13 mouse cellular contexts compared by ENCODE assay signal in genomic region chr6:128996054-128996767, GRCm38 (mm10). TPM values are rescaled to one million over a fixed set of nuclear protein-coding genes. Genes with fewer than 3 reads are reported as not detected.
DNase-seq lines count a peak whose midpoint lies in the region; ATAC-seq and TF ChIP-seq lines count a peak whose summit lies in the region.
"Had no signal": no experiment of that assay in that cellular context is flagged by ENCODE, and none has a peak within 500 bp of the region (broad histone marks: within the 10 kb centered on the region; RNA-seq: fewer than 3 reads in every experiment).

No protein-coding gene starts in this region.

- H3K9me3 ChIP-seq in lung, embryonic 16.5 days (ENCODE audit: control insufficient read depth, low read length), result no peaks in the 10 kb centered on the region
- H3K9me3 ChIP-seq in embryonic facial prominence, embryonic 14.5 days (ENCODE audit: control insufficient read depth, low read length), result no peaks in the 10 kb centered on the region
- H3K9me3 ChIP-seq in liver, embryonic 14.5 days (ENCODE audit: control insufficient read depth, low read length), result no peaks in the 10 kb centered on the region
- H3K9me3 ChIP-seq: hindbrain, embryonic 15.5 days had no signal

- H3K27ac ChIP-seq in lung, embryonic 16.5 days (ENCODE audit: low read length), result no peak overlapping the region
- H3K27ac ChIP-seq in embryonic facial prominence, embryonic 14.5 days (replicated peaks; ENCODE audit: low read depth, low read length), result no peak overlapping the region
- H3K27ac ChIP-seq in liver, embryonic 14.5 days, result no peak overlapping the region; the same call in 1 of the 2 replicates
- H3K27ac ChIP-seq: hindbrain, embryonic 15.5 days had no signal

- H3K9ac ChIP-seq in lung, embryonic 16.5 days (ENCODE audit: low read length), result no peak overlapping the region; the same call in 1 of the 2 replicates
- H3K9ac ChIP-seq in embryonic facial prominence, embryonic 14.5 days (ENCODE audit: low read depth, low read length), result no peak overlapping the region
- peak overlapping the region; percentile 52 for H3K9ac ChIP-seq in liver, embryonic 14.5 days (replicated peaks)
- H3K9ac ChIP-seq: hindbrain, embryonic 15.5 days had no signal

- no peaks in the 10 kb centered on the region for H3K27me3 ChIP-seq in lung, embryonic 16.5 days (ENCODE audit: control insufficient read depth, insufficient read depth, low read depth, low read length)
- no peaks in the 10 kb centered on the region for H3K27me3 ChIP-seq in embryonic facial prominence, embryonic 14.5 days (replicated peaks; ENCODE audit: control insufficient read depth, insufficient read depth, low read length)
- no peaks in the 10 kb centered on the region for H3K27me3 ChIP-seq in liver, embryonic 14.5 days (ENCODE audit: control insufficient read depth, insufficient read depth, low read length)
- H3K27me3 ChIP-seq: hindbrain, embryonic 15.5 days; Patski had no signal

- WGBS in lung, embryonic 16.5 days, result 57% methylated on average over 3 of the region's 3 CpGs
- 63% methylated on average over 3 of the region's 3 CpGs for WGBS in embryonic facial prominence, embryonic 14.5 days
- 27% methylated on average over 3 of the region's 3 CpGs for WGBS in liver, embryonic 14.5 days (ENCODE audit: insufficient replicate concordance)

- no peaks in the 10 kb centered on the region for H3K36me3 ChIP-seq in lung, embryonic 16.5 days (ENCODE audit: control insufficient read depth, insufficient read depth, low read length)
- no peaks in the 10 kb centered on the region for H3K36me3 ChIP-seq in embryonic facial prominence, embryonic 14.5 days (ENCODE audit: control insufficient read depth, insufficient read depth, low read length)
- no peaks in the 10 kb centered on the region for H3K36me3 ChIP-seq in liver, embryonic 14.5 days (replicated peaks; ENCODE audit: control insufficient read depth, insufficient read depth, low read depth)
- H3K36me3 ChIP-seq: hindbrain, embryonic 15.5 days had no signal

- H3K4me1 ChIP-seq in lung, embryonic 16.5 days (replicated peaks; ENCODE audit: control insufficient read depth, insufficient read depth, low read length), result peaks cover 12% of the 10 kb centered on the region; the same call in 1 of the 2 replicates
- 0 out of 2 replicates have a peak, but pooled peaks cover 3% of the 10 kb centered on the region for H3K4me1 ChIP-seq in embryonic facial prominence, embryonic 14.5 days (ENCODE audit: control insufficient read depth, insufficient read depth, low read length)
- H3K4me1 ChIP-seq in liver, embryonic 14.5 days (replicated peaks; ENCODE audit: control insufficient read depth in 2 of 2, insufficient read depth in 2 of 2, low read length in 1 of 2), result peaks cover 11 to 14% of the 10 kb centered on the region in 2 experiments

- TF ChIP-seq EP300 in liver, embryonic 14.5 days (IDR thresholded peaks at IDR 0.05; ENCODE audit: low read depth), result no peak

- 0 out of 2 replicates have a peak, but pooled peaks have one; percentile 14 for ATAC-seq in lung, embryonic 16.5 days (ENCODE audit: low read depth)
- no peak for ATAC-seq in embryonic facial prominence, embryonic 14.5 days (ENCODE audit: low read depth)
- peak; percentile 53 for ATAC-seq in liver, embryonic 14.5 days (ENCODE audit: insufficient read depth)
- ATAC-seq: Patski had no signal

- no peak overlapping the region for H3K4me3 ChIP-seq in lung, embryonic 16.5 days (ENCODE audit: low read length)
- H3K4me3 ChIP-seq in embryonic facial prominence, embryonic 14.5 days (ENCODE audit: low read depth, low read length), result no peak overlapping the region
- H3K4me3 ChIP-seq in liver, embryonic 14.5 days (ENCODE audit: insufficient read depth in 1 of 2, low read depth in 2 of 2, low read length in 2 of 2), result peak overlapping the region; percentile 29 to 33; a peak in 3 of 4 replicates
- H3K4me3 ChIP-seq: hindbrain, embryonic 15.5 days had no signal

- no peak for DNase-seq in lung, postnatal 36 days
- DNase-seq in embryonic facial prominence, embryonic 14.5 days (ENCODE audit: low spot score), result no peak
- DNase-seq in liver, embryonic 14.5 days (ENCODE audit: low read depth in 3 of 3, low spot score in 3 of 3), result no peak
- DNase-seq in urinary bladder, postnatal 14 days (ENCODE audit: low spot score), result no peak
- no peak for DNase-seq in gastrocnemius, postnatal 10 days
- DNase-seq in adrenal gland, adult 18-20 months (ENCODE audit: low spot score in 2 of 2), result no peak
- DNase-seq: lung, adult 2 months; right cerebral cortex, postnatal 14 days; thymus, postnatal 4 days had no signal

- no peak overlapping the region for H3K4me2 ChIP-seq in lung, embryonic 16.5 days (ENCODE audit: low read depth, low read length)
- peak overlapping the region; percentile 26; the same call in 1 of the 2 replicates for H3K4me2 ChIP-seq in embryonic facial prominence, embryonic 14.5 days (ENCODE audit: low read depth, low read length)
- H3K4me2 ChIP-seq in liver, embryonic 14.5 days (ENCODE audit: low read depth), result peak overlapping the region; percentile 61

- no peak for TF ChIP-seq CTCF in liver, embryonic 14.5 days (IDR thresholded peaks at IDR 0.05; ENCODE audit: low read depth)

RNA-seq across cellular contexts. Expression of gene Klrb1f, which starts 49.5 kb away (rescaled TPM):
- 0.67 and 0.68 TPM in 2 replicates for polyA plus RNA-seq in lung, embryonic 16.5 days (2015; fragmentation: Nextera tagmentation; extraction: Ambion mirVana)
- polyA plus RNA-seq in embryonic facial prominence, embryonic 14.5 days (2014; fragmentation: Nextera tagmentation; extraction: Ambion mirVana), result 0.51 and 0.80 TPM in 2 replicates
- polyA plus RNA-seq in liver, embryonic 14.5 days (2012; rRNA removed), result 0.16 and 0.23 TPM in 2 replicates
- 0.15 and 0.72 TPM in 2 replicates for polyA plus RNA-seq in liver, embryonic 14.5 days (2014; fragmentation: Nextera tagmentation; extraction: Ambion mirVana)
- total RNA-seq in gastrocnemius, postnatal 10 days (2021), result not detected
- total RNA-seq in adrenal gland, adult 18-20 months (2021), result under 1 TPM in 1 of 2 experiments, not detected in 1; 0.16 TPM
- total RNA-seq: layer of hippocampus, postnatal 10 days had no signal
- polyA plus RNA-seq: Patski had no signal

Comparison
In these comparisons a context has a peak if more than half of its experiments do, and no peak if none do; other contexts are left out.
1. H3K4me3 ChIP-seq: peak in liver, embryonic 14.5 days (2 of 2); none in lung, embryonic 16.5 days (single experiment) and embryonic facial prominence, embryonic 14.5 days (single experiment).